Mouse (Mus musculus) left cerebral cortex, postnatal 10 days (tissue): ENCODE data around the gene Unc93a2. TPM values are rescaled to one million over a fixed set of nuclear protein-coding genes. Genes with fewer than 3 reads are reported as not detected.
"Not testable (repeated sequence)": the region's sequence is repeated elsewhere in the genome, so short reads cannot be mapped to it uniquely, and the experiment has no call there.

Experiments used
- DNase-seq, 2 experiments: peaks; one replicate each; pipeline ENCODE4 v3.0.0; 2021 to 2022; ENCODE audit warnings: low spot score in 2 of 2, mixed read lengths in 1 of 2; ENCODE audit errors: extremely low spot score in 1 of 2
- intact Hi-C: fragments of 180-260 bp; cut with DNase I; formaldehyde crosslinking; loops from one replicate; pipeline ENCODE4 v1.15.1; 2025
- total RNA-seq, 2 experiments: library from RNA; stranded (reverse); gene quantifications; 2 replicates each; pipeline ENCODE4 v1.2.3; 2021

Gene Unc93a2
- total RNA-seq, 2 experiments from 2014 or later: 0.26 TPM; not detected in 1

- DNase-seq, intact Hi-C loops: not testable (repeated sequence)
These were observed 2.6 kb downstream of the Unc93a2 start for GRCm38 (mm10) chr17:7382711-7383110.

- DNase-seq, intact Hi-C loops: not testable (repeated sequence)
These were observed 7.4 kb downstream of the Unc93a2 start for GRCm38 (mm10) chr17:7377907-7378306.

- intact Hi-C loops, DNase-seq: not testable (repeated sequence)
These were observed 8.1 kb downstream of the Unc93a2 start for GRCm38 (mm10) chr17:7376951-7377700.

- not testable (repeated sequence) for DNase-seq
These were observed 13.4 kb downstream of the Unc93a2 start, which contains the start of gene Gm49630 for GRCm38 (mm10) chr17:7371879-7372278. Gene Gm49630 (minus strand): TSS chr17:7371979.

GRCm38 (mm10) chr17:7369401-7369800 lies 15.9 kb downstream of the Unc93a2 start:
- intact Hi-C loops, DNase-seq: not testable (repeated sequence)

More at GRCm38 (mm10) chr17:7371879-7372278, 13.4 kb downstream of the Unc93a2 start, which contains the start of gene Gm49630:
- intact Hi-C loops: not testable (repeated sequence)

- not testable (repeated sequence) for DNase-seq
These were observed 18.4 kb downstream of the Unc93a2 start for GRCm38 (mm10) chr17:7366676-7367374.

GRCm38 (mm10) chr17:7366265-7366664 lies 19.0 kb downstream of the Unc93a2 start:
- DNase-seq, intact Hi-C loops: not testable (repeated sequence)

More at GRCm38 (mm10) chr17:7366676-7367374, 18.4 kb downstream of the Unc93a2 start:
- intact Hi-C loops: not testable (repeated sequence)

- DNase-seq, intact Hi-C loops: not testable (repeated sequence)
These were observed 19.6 kb downstream of the Unc93a2 start for GRCm38 (mm10) chr17:7365615-7366014.

GRCm38 (mm10) chr17:7360749-7361465 lies 24.4 kb downstream of the Unc93a2 start:
- DNase-seq: peak; percentile 28 to 40
- intact Hi-C loops: not testable (repeated sequence)

- intact Hi-C loops: not testable (repeated sequence)
- DNase-seq: peak in 1 of 2 experiments; percentile 23
These were observed 25.5 kb downstream of the Unc93a2 start for GRCm38 (mm10) chr17:7359806-7360205.

- intact Hi-C loops, DNase-seq: not testable (repeated sequence)
These were observed 32.7 kb downstream of the Unc93a2 start, which contains the start of gene Ttll2 for GRCm38 (mm10) chr17:7352596-7352995. Gene Ttll2 (minus strand): TSS chr17:7352696.

- intact Hi-C loops: not testable (repeated sequence)
These were observed 36.5 kb downstream of the Unc93a2 start for GRCm38 (mm10) chr17:7348765-7349164.

GRCm38 (mm10) chr17:7337381-7337780 lies 47.9 kb downstream of the Unc93a2 start:
- DNase-seq, intact Hi-C loops: not testable (repeated sequence)

More at GRCm38 (mm10) chr17:7348765-7349164, 36.5 kb downstream of the Unc93a2 start:
- not testable (repeated sequence) for DNase-seq

- intact Hi-C loops: not testable (repeated sequence)
These were observed 52.5 kb downstream of the Unc93a2 start for GRCm38 (mm10) chr17:7332745-7333144.

GRCm38 (mm10) chr17:7326415-7326814 lies 58.8 kb downstream of the Unc93a2 start:
- DNase-seq, intact Hi-C loops: not testable (repeated sequence)

More at GRCm38 (mm10) chr17:7332745-7333144, 52.5 kb downstream of the Unc93a2 start:
- DNase-seq: not testable (repeated sequence)

- DNase-seq, intact Hi-C loops: not testable (repeated sequence)
These were observed 60.9 kb downstream of the Unc93a2 start, which contains the start of gene Tcp10a for GRCm38 (mm10) chr17:7324346-7324745. Gene Tcp10a (plus strand): TSS chr17:7324646.

- DNase-seq, intact Hi-C loops: not testable (repeated sequence)
These were observed 65.5 kb downstream of the Unc93a2 start for GRCm38 (mm10) chr17:7319789-7320188.

GRCm38 (mm10) chr17:7315693-7316382 lies 69.4 kb downstream of the Unc93a2 start:
- DNase-seq, intact Hi-C loops: not testable (repeated sequence)
